Mouse (Mus musculus) megakaryocyte, embryonic 14.5 days (primary cell): ENCODE measurements around the gene Trpv5. TPM values are rescaled to one million over a fixed set of nuclear protein-coding genes. Genes with fewer than 3 reads are reported as not detected.

Experiments
- H3K27me3 ChIP-seq: replicated peaks from 2 replicates; pipeline ENCODE3; 2012; ENCODE audit warnings: inconsistent platforms
- H3K36me3 ChIP-seq: replicated peaks from 2 replicates; pipeline ENCODE3; 2012; ENCODE audit warnings: low read length, inconsistent platforms, mixed read lengths
- H3K4me1 ChIP-seq: 2 replicates; pipeline ENCODE4 v1.6.1; 2012; ENCODE audit warnings: inconsistent platforms
- H3K4me3 ChIP-seq: replicated peaks from 2 replicates; pipeline ENCODE3; 2012; ENCODE audit warnings: moderate library complexity, mild to moderate bottlenecking, inconsistent platforms
- H3K9me3 ChIP-seq: 2 replicates; pipeline ENCODE4 v1.6.1; 2012; ENCODE audit warnings: inconsistent platforms
- FLI1 ChIP-seq: IDR thresholded peaks from 2 replicates; pipeline ENCODE4 v1.6.1; 2012; ENCODE audit warnings: low read length, inconsistent platforms, mixed read lengths
- GATA1 ChIP-seq: IDR thresholded peaks from 3 replicates; pipeline ENCODE4 v1.6.1; 2012; ENCODE audit warnings: mixed read lengths, low read length, inconsistent platforms, borderline replicate concordance
- polyA plus RNA-seq: library from polyadenylated mRNA; stranded (reverse); fragments of >175 nt; gene quantifications from 2 replicates; pipeline ENCODE4 v1.2.3, GENCODE M21; 2012; ENCODE audit warnings: low replicate concordance; ENCODE audit not compliant: insufficient read depth

Trpv5 gene
- polyA plus RNA-seq, 1 experiment: not detected

- no peak overlapping the region for H3K4me3 ChIP-seq
- peaks cover 7% of the 10 kb centered on the region for H3K4me1 ChIP-seq
- TF ChIP-seq FLI1 (no peak), GATA1 (no peak)
- H3K27me3 ChIP-seq: peaks cover 7% of the 10 kb centered on the region
- no peaks in the 10 kb centered on the region for H3K9me3 ChIP-seq
- no peaks in the 10 kb centered on the region for H3K36me3 ChIP-seq
These were observed 59.2 kb downstream of the Trpv5 start for GRCm38 (mm10) chr6:41621241-41621990.

GRCm38 (mm10) chr6:41620173-41620798 is 60.3 kb downstream of the Trpv5 start:
- Histone ChIP-seq H3K27me3 (peaks cover 8% of the 10 kb centered on the region), H3K36me3 (no peaks in the 10 kb centered on the region), H3K4me1 (peaks cover 7% of the 10 kb centered on the region), H3K9me3 (no peaks in the 10 kb centered on the region), H3K4me3 (no peak overlapping the region)
- TF ChIP-seq FLI1: no peak
- TF ChIP-seq GATA1: no peak

GRCm38 (mm10) chr6:41607637-41608036 is 72.9 kb downstream of the Trpv5 start:
- Histone ChIP-seq H3K4me1 (peaks cover 22% of the 10 kb centered on the region), H3K9me3 (no peaks in the 10 kb centered on the region), H3K27me3 (peaks cover 30% of the 10 kb centered on the region), H3K4me3 (no peak overlapping the region), H3K36me3 (no peaks in the 10 kb centered on the region)
- TF ChIP-seq GATA1: no peak

GRCm38 (mm10) chr6:41606214-41606613 is 74.4 kb downstream of the Trpv5 start:
- Histone ChIP-seq H3K9me3 (no peaks in the 10 kb centered on the region), H3K4me1 (peaks cover 22% of the 10 kb centered on the region), H3K36me3 (no peaks in the 10 kb centered on the region), H3K27me3 (peaks cover 30% of the 10 kb centered on the region), H3K4me3 (peak overlapping the region; percentile 93)
- TF ChIP-seq GATA1: no peak
- TF ChIP-seq FLI1: no peak

GRCm38 (mm10) chr6:41605794-41606104 is 74.8 kb downstream of the Trpv5 start:
- Histone ChIP-seq H3K4me1 (peaks cover 22% of the 10 kb centered on the region), H3K27me3 (peaks cover 30% of the 10 kb centered on the region), H3K36me3 (no peaks in the 10 kb centered on the region), H3K4me3 (peak overlapping the region; percentile 93), H3K9me3 (no peaks in the 10 kb centered on the region)
- no peak for TF ChIP-seq GATA1
- TF ChIP-seq FLI1: no peak

GRCm38 (mm10) chr6:41605061-41605793 is 75.3 kb downstream of the Trpv5 start, which contains the start of gene Ephb6:
Ephb6 (plus strand) TSS chr6:41605482.
- Histone ChIP-seq H3K27me3 (peaks cover 30% of the 10 kb centered on the region), H3K4me3 (peak within 1 kb of the TSS; percentile 93), H3K36me3 (no peaks in the 10 kb centered on the region), H3K9me3 (no peaks in the 10 kb centered on the region), H3K4me1 (peaks cover 24% of the 10 kb centered on the region)
- TF ChIP-seq GATA1 (no peak), FLI1 (no peak)

- Histone ChIP-seq H3K36me3 (no peaks in the 10 kb centered on the region), H3K9me3 (no peaks in the 10 kb centered on the region), H3K4me3 (peak overlapping the region; percentile 93), H3K4me1 (peaks cover 26% of the 10 kb centered on the region), H3K27me3 (peaks cover 30% of the 10 kb centered on the region)
- no peak for TF ChIP-seq FLI1
- no peak for TF ChIP-seq GATA1
These were observed 76.0 kb downstream of the Trpv5 start for GRCm38 (mm10) chr6:41604401-41605050.

Other genes starting within 250 kb of the Trpv5 start
- not detected in 2 replicates for gene Gm10334, start 234.6 kb downstream of the Trpv5 start, polyA plus RNA-seq
- not detected in 2 replicates for gene Prss1, start 221.8 kb downstream of the Trpv5 start, polyA plus RNA-seq
- gene Prss2, start 159.0 kb downstream of the Trpv5 start, polyA plus RNA-seq: not detected in 2 replicates
- 1.9 and 7.7 TPM in 2 replicates for gene Ephb6, start 75.3 kb downstream of the Trpv5 start, polyA plus RNA-seq
- gene Trpv6, start 44.4 kb downstream of the Trpv5 start, polyA plus RNA-seq: not detected in 2 replicates
- gene Llcfc1, start 3.7 kb upstream of the Trpv5 start, polyA plus RNA-seq: not detected in 2 replicates
- gene Kel, start 23.6 kb upstream of the Trpv5 start, polyA plus RNA-seq: 0.48 TPM in 1 of 2 replicates, not detected in the other
- gene Olfr459, start 94.4 kb upstream of the Trpv5 start, polyA plus RNA-seq: not detected in 2 replicates
- gene Pip, start 166.8 kb upstream of the Trpv5 start, polyA plus RNA-seq: not detected in 2 replicates
- gene Sval2, start 172.2 kb upstream of the Trpv5 start, polyA plus RNA-seq: not detected in 2 replicates